Mouse (Mus musculus): ENCODE results near the gene Col2a1. TPM values are rescaled to one million over a fixed set of nuclear protein-coding genes. Genes with fewer than 3 reads are reported as not detected.

Gene Col2a1
- polyA plus RNA-seq, 1 experiment from 2014 or later: 14.8 TPM

DNA sequence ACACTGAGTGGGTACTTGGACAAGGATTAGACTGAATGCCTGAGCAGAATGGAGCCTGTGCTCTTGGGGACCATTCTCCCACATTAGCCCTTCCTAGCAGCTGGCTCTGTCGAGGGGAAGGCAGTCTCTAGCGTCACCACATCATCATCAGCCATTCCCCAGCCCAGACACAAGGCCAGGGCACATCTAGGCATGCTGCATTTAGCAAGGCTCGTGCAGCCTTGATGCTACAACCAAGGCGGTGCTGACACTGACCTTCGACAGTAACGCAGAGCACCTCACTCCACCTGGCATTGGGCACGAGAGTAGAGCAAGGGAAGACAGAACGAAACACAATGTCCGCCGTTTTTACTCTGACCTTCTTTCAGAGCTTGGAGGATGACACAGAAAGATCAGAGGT, 35.2 kb upstream of the Col2a1 start:
- WGBS: 92% methylated on average over 10 of the region's 10 CpGs
- DNase-seq (ENCODE audit: low spot score): no peak
- Histone ChIP-seq H3K27me3 (ENCODE audit: insufficient read depth, low read length) (no peaks in the 10 kb centered on the region), H3K4me2 (ENCODE audit: low read length) (no peak overlapping the region), H3K4me1 (replicated peaks; ENCODE audit: insufficient read depth, low read length) (no peaks in the 10 kb centered on the region), H3K36me3 (ENCODE audit: insufficient read depth, low read length) (peaks cover 40% of the 10 kb centered on the region), H3K27ac (no peak overlapping the region), H3K4me3 (replicated peaks; ENCODE audit: low read depth, low read length) (no peak overlapping the region), H3K9me3 (replicated peaks; ENCODE audit: low read length) (no peaks in the 10 kb centered on the region), H3K9ac (ENCODE audit: low read depth, low read length) (no peak overlapping the region)
- no peak for TF ChIP-seq CTCF (IDR thresholded peaks at IDR 0.05; ENCODE audit: low read depth)
- ATAC-seq (replicated peaks; ENCODE audit: low FRiP score, low read depth): no peak

DNA sequence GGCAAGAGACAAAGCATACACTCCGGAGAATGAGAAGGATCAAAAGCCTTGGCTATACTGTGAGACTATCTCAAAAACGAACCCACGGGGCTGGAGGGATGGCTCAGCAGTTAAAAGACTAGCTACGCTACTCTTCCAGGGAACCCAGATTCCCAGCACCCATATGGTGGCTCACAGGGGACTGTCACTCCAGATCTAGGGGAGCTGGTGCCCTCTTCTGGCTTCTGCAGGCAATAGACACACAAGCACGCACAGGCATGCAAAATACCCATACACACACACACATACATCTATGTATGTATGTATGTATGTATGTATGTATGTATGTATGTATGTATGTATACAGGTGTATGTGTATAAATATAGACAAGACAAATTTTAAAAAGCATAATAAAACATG, 32.1 kb upstream of the Col2a1 start:
- no peak overlapping the region for H3K9ac ChIP-seq (ENCODE audit: low read depth, low read length)
- H3K27me3 ChIP-seq (ENCODE audit: insufficient read depth, low read length): no peaks in the 10 kb centered on the region
- no peaks in the 10 kb centered on the region for H3K9me3 ChIP-seq (replicated peaks; ENCODE audit: low read length)
- WGBS: 98% methylated on average over 5 of the region's 5 CpGs
- no peak overlapping the region for H3K4me2 ChIP-seq (ENCODE audit: low read length)
- H3K36me3 ChIP-seq (ENCODE audit: insufficient read depth, low read length): peaks cover 16% of the 10 kb centered on the region; the same call in 1 of the 2 replicates
- H3K27ac ChIP-seq: no peak overlapping the region
- H3K4me3 ChIP-seq (replicated peaks; ENCODE audit: low read depth, low read length): no peak overlapping the region
- TF ChIP-seq CTCF (IDR thresholded peaks at IDR 0.05; ENCODE audit: low read depth): no peak; the same call in 1 of the 2 replicates
- no peaks in the 10 kb centered on the region for H3K4me1 ChIP-seq (replicated peaks; ENCODE audit: insufficient read depth, low read length)
- DNase-seq (ENCODE audit: low spot score) (no peak), ATAC-seq (replicated peaks; ENCODE audit: low FRiP score, low read depth) (no peak)

DNA sequence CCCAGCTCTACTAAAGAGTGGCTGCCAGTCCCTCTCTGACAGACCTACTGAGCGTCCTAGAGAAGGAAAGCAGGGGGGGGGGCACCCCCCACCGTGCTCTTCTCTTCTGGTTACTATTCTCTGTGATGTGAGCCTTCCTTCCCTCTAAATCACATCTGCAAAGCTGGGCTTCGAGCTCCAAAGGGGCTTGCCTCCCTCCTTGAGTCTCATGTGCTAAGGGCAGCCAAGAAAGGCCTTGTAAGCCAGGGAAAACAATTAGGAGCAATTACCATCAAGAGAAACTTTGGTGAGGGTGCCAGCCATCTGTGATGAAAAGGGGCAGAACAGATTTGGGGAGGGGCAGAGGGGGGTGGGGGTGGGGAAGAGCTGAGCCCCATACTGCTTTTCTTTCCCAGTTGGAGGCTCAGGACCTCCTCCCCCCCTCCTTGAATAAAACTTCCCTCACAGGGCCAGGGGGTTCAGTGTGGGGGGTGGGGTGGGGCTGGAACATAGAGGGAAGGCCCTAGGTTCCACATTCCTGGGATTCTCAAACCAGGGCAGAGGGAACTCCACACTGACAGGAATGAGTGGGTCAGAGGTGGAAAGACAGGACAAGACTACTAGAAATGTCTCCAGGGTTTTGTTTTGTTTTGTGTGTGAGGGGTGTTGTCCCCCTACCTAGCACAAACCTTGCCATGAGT, 30.7 kb upstream of the Col2a1 start:
- Histone ChIP-seq H3K9me3 (replicated peaks; ENCODE audit: low read length) (no peaks in the 10 kb centered on the region), H3K9ac (ENCODE audit: low read depth, low read length) (no peak overlapping the region), H3K4me3 (replicated peaks; ENCODE audit: low read depth, low read length) (no peak overlapping the region), H3K36me3 (ENCODE audit: insufficient read depth, low read length) (peaks cover 3% of the 10 kb centered on the region; the same call in 1 of the 2 replicates), H3K4me2 (ENCODE audit: low read length) (no peak overlapping the region), H3K27me3 (ENCODE audit: insufficient read depth, low read length) (no peaks in the 10 kb centered on the region), H3K4me1 (replicated peaks; ENCODE audit: insufficient read depth, low read length) (no peaks in the 10 kb centered on the region), H3K27ac (no peak overlapping the region)
- TF ChIP-seq CTCF (IDR thresholded peaks at IDR 0.05; ENCODE audit: low read depth): no peak
- ATAC-seq (replicated peaks; ENCODE audit: low FRiP score, low read depth) (0 out of 2 replicates have a peak, but pooled peaks have one; percentile 23), DNase-seq (ENCODE audit: low spot score) (no peak)
- WGBS: 14% methylated on average over 3 of the region's 3 CpGs

DNA sequence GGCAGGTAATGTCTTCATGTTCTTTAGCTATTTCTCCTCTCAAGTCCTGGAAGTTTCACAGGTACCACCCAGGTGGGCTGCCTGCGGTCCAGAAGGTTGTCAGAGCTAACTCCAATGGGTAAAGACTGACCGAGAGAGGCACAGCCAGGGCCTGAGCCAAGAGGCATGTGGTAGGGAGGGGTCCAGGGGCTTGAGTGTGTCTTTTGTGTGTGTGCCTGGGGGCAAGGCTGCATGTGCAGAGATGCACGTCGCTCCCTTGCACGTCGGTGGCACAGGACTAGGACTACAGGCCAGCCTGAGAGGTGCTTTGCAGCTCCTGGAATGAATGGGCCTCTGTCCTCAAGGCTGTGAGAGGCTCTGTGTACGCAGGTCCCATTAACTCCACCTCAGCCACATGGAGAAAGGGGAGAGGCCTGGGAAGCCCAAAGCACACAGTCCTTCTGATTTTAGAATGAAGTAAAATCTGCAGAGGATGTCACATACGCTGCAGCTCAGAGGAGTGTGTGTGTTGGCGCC, 28.8 kb upstream of the Col2a1 start:
- DNase-seq (ENCODE audit: low spot score) (no peak), ATAC-seq (replicated peaks; ENCODE audit: low FRiP score, low read depth) (no peak; the same call in 1 of the 2 replicates)

DNA sequence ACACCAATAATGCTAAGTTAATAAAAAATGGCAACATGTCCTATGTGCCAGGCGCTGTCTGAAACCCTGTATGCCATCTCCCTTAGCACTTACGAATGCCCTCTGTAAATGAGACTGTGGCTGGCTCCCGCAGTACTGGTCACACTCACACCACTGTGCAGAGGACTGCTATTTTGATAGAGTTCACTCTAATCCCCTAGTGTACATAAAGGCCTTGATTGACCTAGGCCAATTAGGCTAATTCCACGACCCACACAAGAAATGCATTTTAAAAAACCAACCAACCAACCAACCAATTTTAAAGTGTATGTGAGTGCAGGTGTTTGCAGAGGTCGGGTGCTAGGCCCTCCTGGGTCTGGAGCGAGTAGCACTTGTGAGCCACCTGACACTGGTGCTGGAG, 25.3 kb upstream of the Col2a1 start:
- Histone ChIP-seq H3K27ac (no peak overlapping the region), H3K4me1 (replicated peaks; ENCODE audit: insufficient read depth, low read length) (peaks cover 13% of the 10 kb centered on the region), H3K4me2 (ENCODE audit: low read length) (no peak overlapping the region), H3K4me3 (replicated peaks; ENCODE audit: low read depth, low read length) (no peak overlapping the region), H3K36me3 (ENCODE audit: insufficient read depth, low read length) (no peaks in the 10 kb centered on the region), H3K9ac (ENCODE audit: low read depth, low read length) (no peak overlapping the region), H3K27me3 (ENCODE audit: insufficient read depth, low read length) (no peaks in the 10 kb centered on the region), H3K9me3 (replicated peaks; ENCODE audit: low read length) (no peaks in the 10 kb centered on the region)
- no peak for DNase-seq (ENCODE audit: low spot score)
- WGBS: 78% methylated on average over 6 of the region's 6 CpGs
- no peak for ATAC-seq (replicated peaks; ENCODE audit: low FRiP score, low read depth)
- TF ChIP-seq CTCF (IDR thresholded peaks at IDR 0.05; ENCODE audit: low read depth): no peak

More for the DNA sequence above, 28.8 kb upstream of the Col2a1 start:
- 79% methylated on average over 9 of the region's 9 CpGs for WGBS
- no peak for TF ChIP-seq CTCF (IDR thresholded peaks at IDR 0.05; ENCODE audit: low read depth)
- H3K27me3 ChIP-seq (ENCODE audit: insufficient read depth, low read length): no peaks in the 10 kb centered on the region
- H3K9me3 ChIP-seq (replicated peaks; ENCODE audit: low read length): no peaks in the 10 kb centered on the region
- no peak overlapping the region for H3K4me2 ChIP-seq (ENCODE audit: low read length)
- H3K27ac ChIP-seq: no peak overlapping the region
- no peak overlapping the region for H3K4me3 ChIP-seq (replicated peaks; ENCODE audit: low read depth, low read length)
- no peak overlapping the region for H3K9ac ChIP-seq (ENCODE audit: low read depth, low read length)
- peaks cover 2% of the 10 kb centered on the region; the same call in 1 of the 2 replicates for H3K4me1 ChIP-seq (replicated peaks; ENCODE audit: insufficient read depth, low read length)
- no peaks in the 10 kb centered on the region for H3K36me3 ChIP-seq (ENCODE audit: insufficient read depth, low read length)

DNA sequence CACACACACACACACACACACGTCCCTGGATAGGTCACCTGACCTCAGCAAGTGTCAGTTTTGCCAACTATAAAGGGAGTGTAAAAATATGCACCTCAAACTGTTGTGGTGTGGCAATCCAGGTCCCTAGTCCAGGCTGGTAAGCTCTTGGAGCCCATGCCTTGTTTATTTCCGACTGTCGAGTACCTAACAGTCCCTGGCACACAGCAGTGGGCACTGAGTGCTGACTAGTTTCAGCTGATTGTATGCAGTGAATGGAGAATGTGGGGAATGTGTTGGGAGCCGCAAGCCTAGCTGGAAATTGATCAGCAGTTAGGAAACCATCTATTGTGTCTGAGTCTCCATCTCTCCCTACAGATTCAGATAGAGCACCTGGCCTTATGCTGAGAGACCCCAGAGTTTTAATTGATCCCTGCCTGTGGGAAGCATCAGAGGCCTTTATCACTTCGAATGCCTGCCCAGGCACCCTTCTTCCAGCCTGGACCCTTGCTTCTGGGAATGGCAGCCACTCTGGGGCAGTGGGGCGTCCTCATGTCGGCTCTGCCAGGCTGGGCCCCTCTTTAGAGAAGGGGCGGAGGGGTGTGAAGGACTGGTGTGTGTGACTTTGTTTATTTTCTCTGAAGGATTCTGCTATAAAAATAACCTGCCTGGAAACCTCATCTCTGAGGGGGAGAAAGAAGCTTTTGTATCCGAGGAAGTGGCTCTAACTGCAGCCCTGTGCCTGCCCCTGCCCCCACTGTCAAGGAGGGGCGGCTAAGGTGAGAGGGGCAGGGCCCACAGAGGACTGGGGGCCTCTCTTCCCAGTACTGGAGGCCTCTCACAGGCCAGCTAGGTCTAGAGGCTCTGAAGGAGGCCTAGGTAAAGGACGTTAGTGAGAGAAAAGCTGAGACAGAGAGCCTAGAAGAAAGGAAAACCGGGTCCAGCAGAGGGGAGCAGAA, 22.7 kb upstream of the Col2a1 start:
- H3K4me3 ChIP-seq (replicated peaks; ENCODE audit: low read depth, low read length): no peak overlapping the region
- no peaks in the 10 kb centered on the region for H3K9me3 ChIP-seq (replicated peaks; ENCODE audit: low read length)
- H3K36me3 ChIP-seq (ENCODE audit: insufficient read depth, low read length): no peaks in the 10 kb centered on the region
- ATAC-seq (replicated peaks; ENCODE audit: low FRiP score, low read depth): no peak; the same call in 1 of the 2 replicates
- no peak overlapping the region for H3K4me2 ChIP-seq (ENCODE audit: low read length)
- WGBS: 23% methylated on average over 12 of the region's 12 CpGs
- TF ChIP-seq CTCF (IDR thresholded peaks at IDR 0.05; ENCODE audit: low read depth): no peak
- H3K9ac ChIP-seq (ENCODE audit: low read depth, low read length): peak overlapping the region; percentile 42; the same call in 1 of the 2 replicates
- peak; percentile 43 for DNase-seq (ENCODE audit: low spot score)
- H3K27me3 ChIP-seq (ENCODE audit: insufficient read depth, low read length): no peaks in the 10 kb centered on the region
- H3K27ac ChIP-seq: peak overlapping the region; percentile 50; the same call in 1 of the 2 replicates
- peaks cover 13% of the 10 kb centered on the region for H3K4me1 ChIP-seq (replicated peaks; ENCODE audit: insufficient read depth, low read length)

Measured in kidney, postnatal 0 days (tissue).